Mouse (Mus musculus) cerebellum, postnatal 25 days (tissue): ENCODE measurements around the gene Phactr3.

Experiments used
- DNase-seq, 2 experiments: peaks; one replicate each; pipeline ENCODE4 v3.0.0; 2021; ENCODE audit warnings: mixed read lengths in 2 of 2

Gene Phactr3

GRCm38 (mm10) chr2:178194908-178195307, 76.1 kb downstream of the Phactr3 start:
- DNase-seq, result peak in 1 of 2 experiments; percentile 51

DNA sequence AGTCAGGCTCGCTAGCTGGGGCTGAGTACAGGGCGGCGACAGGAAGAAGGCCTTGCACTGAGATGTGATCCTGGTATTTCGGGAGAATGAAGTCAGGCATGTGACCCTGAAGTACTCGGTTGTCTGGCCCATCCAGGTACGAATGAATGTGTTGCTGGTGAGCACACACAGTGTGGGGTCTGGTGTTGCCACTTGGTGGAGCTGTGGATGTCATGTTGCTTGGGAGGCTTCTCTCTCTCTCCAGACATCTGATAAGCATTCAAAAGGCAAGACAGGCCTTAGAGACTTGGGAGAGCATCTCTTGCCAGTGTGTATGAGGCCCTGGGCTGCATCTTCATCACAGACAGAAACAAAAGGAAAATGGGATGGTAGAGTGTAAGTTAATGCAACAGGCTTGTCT, 77.3 kb downstream of the Phactr3 start:
- no peak for DNase-seq

GRCm38 (mm10) chr2:178197542-178197941, 78.8 kb downstream of the Phactr3 start:
- no peak for DNase-seq

DNA sequence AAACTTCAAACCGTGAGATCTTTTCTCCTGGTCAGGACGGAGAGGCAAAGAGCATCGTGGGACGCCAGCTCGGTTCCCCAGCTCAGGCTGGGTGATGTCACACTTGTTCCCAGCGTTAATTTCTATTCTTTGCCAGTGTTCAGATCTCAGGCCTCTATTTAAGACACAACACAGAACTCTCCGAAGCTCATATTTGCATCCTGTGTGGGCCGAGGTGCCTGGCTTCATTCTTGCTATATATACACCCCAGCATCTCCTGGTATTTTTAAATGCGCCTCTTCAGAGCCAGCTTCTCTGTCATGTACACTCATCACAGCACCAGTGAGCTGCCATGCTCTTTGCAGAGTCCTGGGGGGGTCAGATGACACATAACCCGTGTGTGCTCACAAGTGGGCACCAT, 85.7 kb downstream of the Phactr3 start:
- DNase-seq, result no peak

GRCm38 (mm10) chr2:178208186-178208600, 89.4 kb downstream of the Phactr3 start:
- no peak for DNase-seq

DNA sequence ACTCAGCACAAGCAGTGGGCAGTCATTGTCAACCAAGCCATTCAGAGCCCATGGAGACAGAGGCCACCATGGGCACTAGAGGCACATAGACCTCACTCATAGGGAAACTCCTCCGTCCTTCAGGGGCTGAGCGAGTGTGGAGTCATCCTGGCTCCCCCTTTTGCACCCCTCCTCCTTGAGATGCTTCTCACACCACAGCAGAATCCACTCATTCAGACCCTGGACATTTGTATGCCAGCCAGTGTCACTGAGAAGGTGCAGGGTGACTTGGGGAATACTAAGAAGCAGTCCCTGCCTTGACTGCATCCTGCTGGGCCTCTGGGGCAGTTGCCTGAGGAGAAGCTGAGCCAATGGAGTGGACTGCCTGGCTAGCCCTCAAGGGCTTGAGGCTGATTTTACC, 95.1 kb downstream of the Phactr3 start:
- DNase-seq, result no peak

DNA sequence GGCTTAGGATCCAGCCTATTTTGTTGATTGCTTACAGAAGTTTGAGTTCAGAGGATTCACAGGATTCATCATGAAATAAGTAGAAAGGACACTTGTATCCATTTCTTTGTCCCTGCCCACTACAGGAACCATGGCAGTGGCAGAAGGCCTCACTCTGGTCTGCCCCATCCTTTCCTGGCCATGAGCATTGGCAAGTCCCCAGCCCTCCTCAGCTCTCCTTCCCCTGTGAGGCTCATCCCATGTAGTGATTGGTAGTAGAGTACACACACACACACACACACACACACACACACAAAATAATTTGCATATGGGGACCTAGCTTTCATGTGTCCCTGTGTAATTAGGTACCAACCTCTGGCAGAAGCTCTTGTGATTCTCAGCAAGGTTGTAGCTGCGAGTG, 95.8 kb downstream of the Phactr3 start:
- DNase-seq, result peak in 1 of 2 experiments; percentile 67

DNA sequence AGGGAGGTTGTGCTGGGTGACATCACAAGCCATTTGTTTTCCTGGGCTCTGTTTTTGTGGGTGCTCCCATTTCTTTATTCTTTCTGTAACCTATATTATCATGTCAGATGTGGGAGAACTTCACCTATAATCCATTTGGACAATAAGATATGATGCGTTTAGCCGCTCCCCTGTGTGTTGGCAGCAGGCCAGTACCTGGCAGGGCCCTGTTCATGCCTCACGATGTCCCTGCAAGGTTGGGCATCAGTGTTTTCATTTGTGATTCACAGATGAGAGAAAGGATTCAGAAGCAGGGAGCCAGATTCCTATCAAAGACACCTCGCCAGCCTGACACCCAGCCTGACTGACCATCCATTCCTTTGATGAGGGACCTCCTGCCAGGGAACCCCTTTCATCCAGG, 99.7 kb downstream of the Phactr3 start:
- DNase-seq, result peak; percentile 65 to 81

- peak in 1 of 2 experiments; percentile 47 for DNase-seq
These were observed 100.8 kb downstream of the Phactr3 start for GRCm38 (mm10) chr2:178219454-178220147.

GRCm38 (mm10) chr2:178220148-178220717, 101.5 kb downstream of the Phactr3 start:
- DNase-seq, result no peak

DNA sequence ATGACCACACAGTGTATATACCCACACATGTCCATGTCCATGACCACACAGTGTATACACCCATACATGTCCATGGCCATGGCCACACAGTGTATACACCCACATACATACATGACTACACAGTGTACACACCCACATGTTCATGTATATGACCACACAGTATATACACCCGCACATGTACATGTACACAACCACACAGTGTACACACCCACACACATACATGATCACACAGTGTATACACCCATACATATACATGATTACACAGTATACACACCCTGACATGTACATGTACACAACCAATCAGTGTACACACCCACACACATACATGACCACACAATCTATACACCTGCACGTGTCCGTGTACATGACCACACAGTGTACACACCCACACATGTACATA, 102.2 kb downstream of the Phactr3 start:
- no peak for DNase-seq

- no peak for DNase-seq
These were observed 110.5 kb downstream of the Phactr3 start for GRCm38 (mm10) chr2:178229231-178229630.

DNA sequence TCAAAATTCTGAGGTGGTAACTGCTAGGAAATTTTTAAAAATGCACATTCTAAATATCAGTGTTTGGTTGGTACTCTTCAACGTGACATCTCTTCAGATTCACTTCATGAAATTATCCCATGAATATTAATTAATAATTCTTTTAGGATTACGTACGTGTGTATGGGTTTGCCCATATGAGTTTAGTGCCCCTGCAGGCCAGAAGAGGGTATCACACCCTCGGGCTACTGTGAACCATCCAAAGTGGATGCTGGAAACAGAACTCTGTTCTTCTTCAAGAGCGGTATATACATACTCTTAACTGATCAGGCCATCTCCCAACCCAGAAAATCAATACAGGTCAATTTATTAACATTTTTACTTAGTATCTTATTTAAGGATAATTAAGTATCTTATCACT, 114.7 kb downstream of the Phactr3 start:
- no peak for DNase-seq

DNA sequence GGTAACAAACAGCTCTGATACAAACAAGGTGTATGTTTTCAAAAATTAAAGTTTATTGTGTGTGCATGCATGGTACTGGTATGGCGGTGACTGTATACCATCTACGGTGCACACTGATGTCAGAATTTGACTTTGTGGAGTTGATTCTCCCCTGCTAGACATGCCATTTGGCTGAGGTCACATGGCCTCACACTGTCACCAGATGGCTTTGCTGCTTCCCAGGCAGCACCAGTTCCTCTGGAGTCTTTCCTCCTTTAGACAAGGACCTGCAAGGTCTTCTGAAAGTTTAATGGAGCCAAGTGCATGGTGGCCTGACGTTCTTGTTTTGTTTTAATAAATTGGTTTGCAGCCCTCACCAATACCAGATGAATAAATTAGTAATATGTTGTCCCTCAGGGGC, 118.3 kb downstream of the Phactr3 start:
- DNase-seq, result peak; percentile 66 to 78

DNA sequence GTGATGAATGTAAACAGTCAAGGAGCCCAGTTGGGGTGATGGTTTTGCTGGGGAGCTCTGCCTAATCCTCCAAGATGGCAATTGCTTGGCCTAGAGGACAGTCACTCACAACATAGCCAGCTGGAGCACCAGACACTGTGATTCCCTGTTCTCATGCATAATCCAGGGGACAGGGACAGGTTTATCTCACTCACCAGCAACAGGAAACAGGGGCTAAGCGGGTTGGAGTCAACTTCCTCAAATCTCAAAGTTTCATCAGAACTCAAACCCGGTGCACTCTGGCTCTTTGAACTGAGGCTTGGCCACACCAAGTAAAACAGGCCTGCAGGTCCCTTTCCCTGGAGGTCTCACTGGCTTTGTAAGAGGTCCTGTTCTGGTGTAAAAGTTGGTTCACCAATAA, 119.7 kb downstream of the Phactr3 start:
- no peak for DNase-seq

DNA sequence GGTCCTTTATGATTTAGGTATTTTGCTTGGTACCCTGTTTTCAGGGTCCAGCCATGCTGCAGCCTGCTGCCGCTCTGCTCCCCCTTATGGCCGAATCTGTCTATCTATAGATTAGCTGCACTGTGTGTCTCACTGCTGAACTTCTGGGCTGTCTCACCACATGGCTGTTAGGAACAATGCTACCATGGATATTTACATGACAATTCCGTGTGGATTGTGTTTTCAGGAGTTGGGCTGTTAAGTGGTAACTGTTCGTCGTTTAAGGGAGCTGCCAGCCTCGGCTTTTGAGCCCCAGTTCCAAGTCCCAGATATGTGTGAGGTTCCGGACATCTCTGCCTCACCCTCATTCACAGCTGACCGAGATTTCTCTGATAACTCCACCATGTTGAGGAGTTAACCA, 122.1 kb downstream of the Phactr3 start:
- DNase-seq, result no peak

- DNase-seq, result no peak
These were observed 122.6 kb downstream of the Phactr3 start for GRCm38 (mm10) chr2:178241374-178241773.

DNA sequence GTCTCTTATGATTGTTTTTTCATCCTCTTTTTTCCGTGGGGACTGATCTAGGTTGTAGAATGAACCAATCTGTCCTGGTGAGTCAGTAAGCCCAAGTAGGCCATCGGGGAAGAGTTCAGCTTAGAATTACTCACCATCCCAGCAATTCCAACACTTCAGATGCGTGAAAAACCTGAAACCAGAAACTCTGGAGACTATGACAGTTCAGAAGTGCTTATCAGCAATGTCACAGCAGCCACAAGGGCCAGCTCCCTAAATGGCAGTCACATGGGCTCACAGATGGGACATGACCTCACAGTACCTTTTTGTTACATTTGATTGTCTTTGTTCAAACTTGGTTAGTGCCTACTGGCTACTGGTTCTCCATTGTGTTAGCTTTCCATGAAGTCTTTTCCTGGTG, 124.2 kb downstream of the Phactr3 start:
- DNase-seq, result no peak

GRCm38 (mm10) chr2:178244866-178245265, 126.1 kb downstream of the Phactr3 start:
- peak; percentile 54 to 79 for DNase-seq

GRCm38 (mm10) chr2:178245841-178246240, 127.1 kb downstream of the Phactr3 start:
- DNase-seq, result peak; percentile 72 to 80

- peak in 1 of 2 experiments; percentile 52 for DNase-seq
These were observed 128.0 kb downstream of the Phactr3 start for GRCm38 (mm10) chr2:178246767-178247166.

- DNase-seq, result no peak
These were observed 128.5 kb downstream of the Phactr3 start for GRCm38 (mm10) chr2:178247274-178247673.

DNA sequence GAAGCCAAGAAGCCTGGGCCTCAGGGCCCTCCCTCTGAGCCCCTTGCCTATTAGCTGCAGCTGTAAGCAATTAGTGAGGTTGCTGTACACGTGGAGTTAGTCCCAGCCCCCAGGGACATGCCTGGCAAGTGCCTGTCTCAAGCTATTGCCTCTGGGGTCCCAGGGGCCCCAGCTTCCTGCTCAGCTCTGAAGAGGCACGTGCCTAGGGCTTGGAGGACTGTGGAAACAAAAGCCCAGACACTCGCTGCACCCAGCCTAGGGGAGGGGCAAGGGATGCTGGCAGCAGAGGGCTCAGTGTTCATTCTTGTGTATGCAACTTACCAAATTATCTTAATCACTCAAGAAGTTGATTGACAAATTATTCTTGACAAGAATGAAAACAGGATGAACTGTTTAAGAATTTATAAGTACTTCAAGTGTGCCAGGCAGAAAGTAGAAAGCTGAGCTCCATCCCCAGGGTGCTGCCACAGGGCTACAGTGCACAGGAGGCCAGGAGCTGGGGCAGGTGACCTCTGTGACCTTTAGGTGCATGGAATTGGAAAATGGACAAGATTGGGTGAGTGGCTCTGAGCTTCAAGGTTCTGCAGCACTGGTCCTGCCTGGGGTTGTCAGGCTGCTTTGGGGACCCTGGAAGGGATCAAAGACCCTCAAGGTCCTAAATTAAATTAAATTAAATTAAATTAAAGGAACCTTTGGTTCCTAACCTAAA, 138.5 kb downstream of the Phactr3 start:
- no peak for DNase-seq

DNA sequence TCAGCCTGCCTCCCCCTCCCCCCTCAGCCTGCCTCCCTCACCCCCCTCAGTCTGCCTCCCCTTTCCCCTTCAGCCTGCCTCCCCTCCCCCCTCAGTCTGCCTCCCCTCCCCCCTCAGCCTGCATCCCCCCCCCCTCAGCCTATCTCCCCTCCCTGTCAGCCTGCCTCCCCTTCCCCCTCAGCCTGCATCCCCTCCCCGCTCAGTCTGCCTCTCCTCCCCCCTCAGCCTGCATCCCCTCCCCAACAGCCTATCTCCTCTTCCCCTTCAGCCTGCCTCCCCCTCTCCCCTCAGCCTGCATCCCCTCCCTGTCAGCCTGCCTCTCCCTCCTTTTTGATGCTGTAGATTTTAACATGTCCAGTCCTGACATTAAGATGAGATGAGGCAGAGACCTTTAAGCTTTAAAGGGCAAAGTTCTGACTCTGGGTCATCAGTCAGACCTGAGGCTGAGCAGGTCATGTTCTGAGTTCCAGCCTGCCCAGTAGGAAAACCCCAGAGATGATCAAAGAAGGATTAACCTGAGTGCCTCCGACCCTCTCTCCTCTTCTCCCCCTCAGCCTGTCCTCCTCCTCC, 139.3 kb downstream of the Phactr3 start:
- DNase-seq, result no peak
